Mouse (Mus musculus) G1E (cell line): ENCODE measurements around the gene Tet3.

Experiments used
- CTCF ChIP-seq: IDR thresholded peaks from 2 replicates; pipeline ENCODE4 v1.5.1; 2012; ENCODE audit warnings: low read depth, low read length, inconsistent platforms, mixed read lengths
- GATA1 ChIP-seq: IDR thresholded peaks from 2 replicates; pipeline ENCODE4 v1.6.1; 2012; ENCODE audit warnings: borderline replicate concordance, low read length, inconsistent platforms, mixed read lengths

GRCm38 (mm10) chr6:83443441-83444340 lies 15.2 kb downstream of the Tet3 start:
- no peak for TF ChIP-seq CTCF
- no peak for TF ChIP-seq GATA1
